Mouse (Mus musculus) cerebellum, adult 9-10 months (tissue): ENCODE measurements around the gene Fcrla.
"Not testable (repeated sequence)": the region's sequence is repeated elsewhere in the genome, so short reads cannot be mapped to it uniquely, and the experiment has no call there.

ENCODE experiments used
- DNase-seq: peaks from one replicate; pipeline ENCODE4 v3.0.0; 2022

Fcrla gene

GRCm38 (mm10) chr1:170927378-170927777 lies at the start of gene Fcrla:
Gene Fcrla (minus strand): TSS chr1:170927583.
- DNase-seq = no peak

DNA sequence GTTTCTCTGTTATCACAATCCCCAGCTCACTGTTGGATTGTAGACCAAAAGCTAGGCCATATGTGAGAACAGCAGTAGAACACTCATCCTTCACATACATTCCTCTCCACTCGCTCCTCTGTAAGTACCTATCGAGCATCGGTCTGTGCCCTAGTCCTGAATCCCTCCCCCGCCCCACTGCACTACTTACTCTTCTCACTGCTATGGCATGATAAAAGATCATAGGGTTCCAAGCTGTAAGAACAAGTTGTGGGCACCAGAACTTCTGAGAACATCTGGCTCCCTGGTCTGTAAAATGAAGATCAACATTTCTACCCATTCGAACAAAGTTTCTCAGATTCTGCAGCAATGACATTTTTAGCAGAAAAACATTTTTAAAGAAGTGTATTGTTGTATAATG lies 49.1 kb upstream of the Fcrla start, which contains the start of gene Fcgr2b:
Gene Fcgr2b (minus strand): TSS at position 101 of the 400 bp plus-strand sequence.
- no peak for DNase-seq

- DNase-seq = no peak
Observed at GRCm38 (mm10) chr1:170975751-170976161, 48.4 kb upstream of the Fcrla start.

DNA sequence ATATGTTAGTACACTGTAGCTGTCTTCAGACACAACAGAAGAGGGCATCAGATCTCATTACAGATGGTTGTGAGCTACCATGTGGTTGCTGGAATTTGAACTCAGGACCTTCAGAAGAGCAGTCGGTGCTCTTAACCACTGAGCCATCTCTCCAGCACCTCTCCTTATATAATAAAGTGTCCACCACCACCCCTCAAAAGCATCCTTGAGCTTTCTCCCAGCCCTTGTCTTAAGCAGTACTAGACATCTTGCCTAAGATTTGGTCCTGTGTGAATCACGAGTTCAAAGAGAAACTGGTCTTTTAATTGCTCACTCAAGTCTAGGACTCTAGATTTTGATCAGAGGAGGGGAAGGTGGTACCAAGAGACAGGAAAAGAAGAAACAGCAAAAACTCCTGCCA lies 48.0 kb upstream of the Fcrla start:
- not testable (repeated sequence) for DNase-seq

- DNase-seq = no peak
Observed at GRCm38 (mm10) chr1:170974736-170975135, 47.4 kb upstream of the Fcrla start.

- DNase-seq = no peak
Observed at GRCm38 (mm10) chr1:170974171-170974570, 46.8 kb upstream of the Fcrla start.

GRCm38 (mm10) chr1:170972936-170973335 lies 45.6 kb upstream of the Fcrla start:
- DNase-seq = no peak

- no peak for DNase-seq
Observed at GRCm38 (mm10) chr1:170972494-170972893, 45.1 kb upstream of the Fcrla start.

DNA sequence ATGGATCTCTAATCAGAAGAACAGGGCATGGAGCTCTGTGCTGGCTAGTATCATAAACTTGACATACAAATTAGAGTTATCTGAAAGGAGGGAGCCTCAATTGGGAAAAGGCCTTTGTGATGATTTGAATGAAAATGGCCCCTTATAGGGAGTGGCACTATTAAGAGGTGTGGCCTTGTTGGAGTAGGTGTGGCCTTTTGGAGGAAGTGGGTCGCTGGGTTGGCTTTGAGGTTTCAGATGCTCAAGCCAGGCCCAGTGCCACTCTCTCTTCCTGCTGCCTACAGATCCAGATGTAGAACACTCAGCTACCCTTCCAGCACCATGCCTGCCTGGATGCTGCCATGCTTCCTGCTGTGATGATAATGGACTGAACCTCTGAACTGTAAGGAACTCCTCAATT lies 41.2 kb upstream of the Fcrla start:
- no peak for DNase-seq

- DNase-seq = no peak
Observed at GRCm38 (mm10) chr1:170967581-170967980, 40.2 kb upstream of the Fcrla start.

DNA sequence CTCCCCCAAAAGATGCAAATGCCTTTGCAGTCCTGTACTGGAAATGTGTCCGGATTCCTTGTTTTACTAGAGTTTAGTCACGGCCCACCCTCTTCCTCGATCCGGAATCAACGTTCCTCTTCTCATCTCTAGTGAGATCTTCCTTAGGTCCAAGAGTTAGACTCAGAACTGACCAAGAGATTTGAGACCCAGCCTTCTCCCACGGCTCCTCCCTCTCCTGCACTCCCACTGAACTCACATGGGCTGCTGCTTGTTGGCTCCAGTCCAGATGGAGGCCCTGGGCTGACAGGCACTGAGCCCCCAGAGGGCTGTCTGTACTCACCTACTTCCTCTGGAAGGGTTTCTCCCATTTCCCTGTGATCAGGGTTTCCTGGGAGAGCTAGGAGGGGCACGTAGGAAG lies 35.7 kb upstream of the Fcrla start:
- DNase-seq = no peak

DNA sequence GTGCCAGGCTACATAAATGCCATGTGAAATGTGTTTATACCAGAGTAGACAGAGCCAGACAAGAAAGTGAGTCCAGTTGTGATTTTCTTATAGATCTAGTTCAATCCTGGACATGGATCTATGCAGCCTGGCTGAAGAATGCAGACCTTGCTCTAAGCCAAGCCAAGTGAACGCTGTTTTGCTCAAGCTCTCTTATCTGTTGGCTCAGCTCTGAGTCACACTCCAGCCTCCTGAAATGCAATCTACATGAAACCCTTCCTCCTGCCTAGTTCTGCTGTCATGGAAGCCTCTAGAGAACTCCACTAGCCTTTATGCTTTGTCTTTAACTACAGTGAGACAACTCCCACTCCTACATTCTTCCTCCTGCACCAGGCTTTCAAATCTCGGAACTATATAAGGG lies 34.9 kb upstream of the Fcrla start:
- no peak for DNase-seq

GRCm38 (mm10) chr1:170961101-170961500 lies 33.7 kb upstream of the Fcrla start:
- DNase-seq = no peak

GRCm38 (mm10) chr1:170959791-170960190 lies 32.4 kb upstream of the Fcrla start:
- DNase-seq = no peak

- no peak for DNase-seq
Observed at GRCm38 (mm10) chr1:170958225-170958624, 30.8 kb upstream of the Fcrla start.

GRCm38 (mm10) chr1:170953192-170953591 lies 25.8 kb upstream of the Fcrla start:
- no peak for DNase-seq

DNA sequence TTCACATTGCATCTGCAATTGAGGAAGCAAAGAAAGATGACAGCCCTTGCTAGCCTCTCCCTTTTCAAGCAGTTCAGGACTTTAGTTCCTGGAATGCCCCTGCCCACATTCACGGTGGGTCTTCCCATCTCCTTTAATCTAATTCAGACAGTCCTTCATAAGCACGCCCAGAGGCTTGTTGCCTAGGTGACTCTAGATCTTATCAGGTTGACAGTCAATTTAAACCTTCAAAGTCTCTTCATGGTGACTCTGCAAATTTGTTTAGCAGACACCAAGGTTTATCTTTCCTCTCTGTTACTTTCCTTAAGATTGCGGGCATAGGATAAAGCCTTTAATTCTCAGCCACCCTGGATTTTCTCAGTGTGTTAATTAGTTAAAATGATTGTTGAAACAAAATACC lies 23.4 kb upstream of the Fcrla start:
- no peak for DNase-seq

GRCm38 (mm10) chr1:170944908-170945307 lies 17.5 kb upstream of the Fcrla start:
- not testable (repeated sequence) for DNase-seq

DNA sequence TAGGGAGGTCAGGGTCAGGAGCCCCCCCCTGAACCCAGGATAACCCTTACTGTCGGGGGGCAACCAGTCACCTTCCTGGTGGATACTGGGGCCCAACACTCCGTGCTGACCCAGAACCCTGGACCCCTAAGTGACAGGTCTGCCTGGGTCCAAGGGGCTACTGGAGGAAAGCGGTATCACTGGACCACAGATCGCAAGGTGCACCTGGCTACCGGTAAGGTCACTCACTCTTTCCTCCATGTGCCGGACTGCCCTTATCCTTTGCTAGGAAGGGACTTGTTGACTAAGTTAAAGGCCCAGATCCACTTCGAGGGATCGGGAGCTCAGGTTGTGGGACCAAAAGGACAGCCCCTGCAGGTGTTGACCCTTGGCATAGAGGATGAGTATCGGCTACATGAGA lies 16.8 kb upstream of the Fcrla start:
- DNase-seq = not testable (repeated sequence)

GRCm38 (mm10) chr1:170939255-170939654 lies 11.9 kb upstream of the Fcrla start:
- no peak for DNase-seq

DNA sequence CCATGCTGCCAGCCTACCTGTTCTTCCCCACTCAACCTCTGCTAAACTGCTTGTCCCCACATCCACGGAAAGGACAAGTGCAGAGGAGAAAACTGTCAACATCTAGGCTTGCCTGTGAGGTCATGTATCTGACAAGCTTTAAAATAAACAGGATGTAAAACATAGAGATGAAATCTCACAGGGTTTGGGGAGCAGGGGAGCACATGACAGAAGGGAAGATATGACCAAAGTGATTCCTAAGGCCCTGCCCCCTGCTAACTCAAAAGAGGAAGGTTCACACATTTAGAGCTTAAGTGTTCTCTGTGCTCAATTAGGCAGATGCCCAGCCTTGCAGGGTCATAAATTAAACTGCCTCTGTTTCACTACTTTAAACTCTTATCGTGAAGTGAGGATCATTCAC lies 7.0 kb upstream of the Fcrla start:
- no peak for DNase-seq

DNA sequence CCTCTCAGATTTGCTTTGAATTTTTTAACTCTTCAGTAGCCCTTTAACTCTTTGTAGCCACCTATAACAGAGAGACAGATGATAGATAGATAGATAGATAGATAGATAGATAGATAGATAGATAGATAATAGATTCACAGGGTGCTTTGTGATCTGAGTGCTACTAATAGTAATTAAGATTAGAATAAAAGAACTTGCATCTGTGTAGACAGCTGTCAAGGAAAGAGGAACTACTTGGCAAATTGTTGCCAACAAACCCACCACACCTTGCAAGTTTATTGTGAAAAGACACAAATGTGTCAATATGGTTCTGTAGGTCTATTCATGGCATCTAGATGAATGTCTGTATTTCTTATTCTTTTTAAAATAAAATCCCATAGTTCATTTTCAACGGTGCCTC lies 6.6 kb upstream of the Fcrla start:
- DNase-seq = no peak

- no peak for DNase-seq
Observed at GRCm38 (mm10) chr1:170933386-170933920, 6.1 kb upstream of the Fcrla start.

DNA sequence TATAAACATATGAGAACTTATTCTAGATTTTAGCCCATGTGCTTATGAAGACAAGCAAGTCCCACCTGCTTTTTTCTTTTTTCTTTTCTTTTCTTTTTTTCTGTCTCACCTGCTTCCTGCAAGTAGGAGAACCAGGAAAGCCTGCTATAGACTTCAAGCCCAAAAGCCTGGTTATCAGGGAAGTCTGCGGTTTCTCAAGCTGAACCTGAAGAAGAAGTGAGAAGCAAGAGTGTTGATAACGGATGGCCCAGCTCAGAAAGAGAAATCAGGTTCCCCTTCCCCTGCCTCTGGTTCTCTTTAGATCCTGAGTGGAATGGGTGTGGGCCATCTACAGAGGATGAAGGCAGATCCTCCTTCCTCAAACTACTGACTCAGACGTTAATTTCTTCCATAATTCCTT lies 4.7 kb upstream of the Fcrla start:
- no peak for DNase-seq

DNA sequence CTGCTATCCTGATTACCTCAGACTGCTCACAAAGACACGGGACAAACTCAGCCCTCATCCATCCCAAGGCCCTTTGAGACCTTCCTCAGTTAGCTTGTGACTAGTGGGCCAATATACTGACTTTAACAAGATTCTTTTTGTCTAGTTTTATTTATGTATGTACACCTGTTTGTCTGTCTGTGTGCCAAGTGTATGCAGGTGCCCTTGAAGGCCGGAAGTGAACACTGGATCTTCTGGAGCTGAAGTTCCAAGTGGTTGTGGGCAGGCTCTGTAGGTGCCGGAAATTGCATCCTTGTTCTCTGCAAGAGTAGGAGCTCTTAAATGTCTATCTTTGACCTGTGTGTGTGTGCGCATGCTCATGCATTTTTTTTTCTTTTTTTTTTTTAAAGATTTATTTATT lies 1.9 kb upstream of the Fcrla start:
- no peak for DNase-seq

DNA sequence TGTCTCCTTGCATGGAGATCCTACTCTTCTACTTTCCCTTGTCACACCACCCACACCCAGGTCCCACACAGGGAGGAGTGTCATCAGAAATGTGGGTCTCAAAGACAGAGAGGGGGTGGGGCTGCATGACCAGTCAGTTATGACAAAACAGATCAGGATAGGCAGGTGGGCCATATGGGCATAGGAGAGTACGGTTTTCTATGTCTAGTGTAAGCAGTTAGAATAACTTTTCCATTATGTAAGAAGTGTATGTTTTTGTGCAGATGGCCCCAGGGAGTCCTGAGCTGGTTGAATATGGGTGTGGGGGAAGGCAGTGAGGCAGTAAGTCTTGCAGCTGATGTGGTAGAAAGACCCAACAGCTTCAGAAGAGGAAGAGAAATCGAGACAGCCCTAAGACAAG lies 1.1 kb upstream of the Fcrla start:
- DNase-seq = no peak
